Mouse (Mus musculus): ENCODE data around the gene Usp21. TPM values are rescaled to one million over a fixed set of nuclear protein-coding genes. Genes with fewer than 3 reads are reported as not detected.
A peak's percentile ranks its signal among the peaks of the same experiment; 100 is the strongest.
"Not testable (repeated sequence)": the region's sequence is repeated elsewhere in the genome, so short reads cannot be mapped to it uniquely, and the experiment has no call there.

Gene Usp21
- polyA plus RNA-seq, 1 experiment from 2014 or later: 59.1 TPM

DNA sequence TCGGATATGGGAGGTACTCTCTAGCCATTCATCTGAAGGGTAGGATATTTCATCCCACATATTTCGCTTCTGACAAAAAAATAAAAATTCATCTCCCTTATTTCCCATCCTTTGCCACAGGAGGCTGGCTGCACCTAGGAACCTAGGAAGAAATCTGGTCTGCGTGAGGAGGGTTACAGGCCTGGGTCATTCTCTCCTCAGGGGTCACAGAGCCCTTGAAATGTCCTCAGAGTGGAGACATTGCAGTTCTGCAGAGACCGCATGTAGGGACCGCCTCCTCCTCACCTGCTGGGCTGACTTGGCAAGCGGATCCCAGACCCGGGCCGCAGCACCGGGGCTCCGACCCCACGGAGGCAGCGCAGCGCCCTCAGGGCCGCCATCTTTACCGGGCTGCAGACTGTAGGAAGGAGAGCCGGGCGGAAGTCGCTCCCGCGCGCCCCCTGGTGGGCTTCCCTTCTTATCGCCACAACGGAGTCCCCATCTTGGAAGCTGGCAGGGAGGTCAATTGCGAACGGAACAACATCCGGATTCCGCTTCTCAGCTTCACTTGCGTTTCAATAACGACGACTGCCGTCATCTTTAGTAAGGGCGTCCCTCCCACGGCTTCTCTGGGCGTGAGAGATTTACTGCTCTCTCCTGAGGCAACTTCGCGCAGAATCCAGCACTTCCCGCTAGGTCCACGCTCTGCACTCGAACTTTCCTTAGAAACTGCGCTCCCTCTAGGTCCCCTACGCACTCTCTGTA is 40.9 kb downstream of the Usp21 start:
- H3K4me1 ChIP-seq (ENCODE audit: control insufficient read depth, insufficient read depth, low read length): peaks cover 33% of the 10 kb centered on the region
- WGBS: under 1% methylated on average over 41 of the region's 41 CpGs

DNA sequence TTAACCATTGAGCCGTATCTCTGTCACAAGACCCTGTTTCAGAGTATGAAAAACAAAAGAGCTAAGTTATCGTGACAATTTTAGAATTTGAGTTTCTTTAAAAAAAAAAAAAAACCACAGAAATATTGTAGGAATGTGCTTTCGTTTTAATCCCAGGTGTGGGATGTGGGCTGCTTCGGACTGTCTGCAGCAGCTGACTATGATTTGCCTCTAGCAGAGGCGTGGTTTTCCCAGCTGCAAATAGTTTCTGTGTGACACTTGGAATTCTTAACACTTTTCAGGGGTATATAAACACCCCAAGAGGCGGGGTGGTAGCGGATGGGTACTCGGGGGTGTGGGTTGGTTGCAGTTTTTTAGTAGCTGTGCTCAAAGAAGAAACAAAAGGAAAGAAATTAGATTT is 42.4 kb downstream of the Usp21 start:
- peaks cover 13% of the 10 kb centered on the region; the same call in 1 of the 2 replicates for H3K36me3 ChIP-seq (ENCODE audit: control insufficient read depth, insufficient read depth, low read length)
- H3K27me3 ChIP-seq (ENCODE audit: control insufficient read depth, insufficient read depth, low read length): no peaks in the 10 kb centered on the region
- no peak overlapping the region for H3K4me3 ChIP-seq (replicated peaks; ENCODE audit: low read length)
- H3K4me2 ChIP-seq (ENCODE audit: low read depth, low read length): peak overlapping the region; percentile 75; the same call in 1 of the 2 replicates
- H3K4me1 ChIP-seq (ENCODE audit: control insufficient read depth, insufficient read depth, low read length): peaks cover 30% of the 10 kb centered on the region
- WGBS: 81% methylated on average over 8 of the region's 8 CpGs
- ATAC-seq (ENCODE audit: insufficient read depth, low FRiP score): no peak
- H3K27ac ChIP-seq (ENCODE audit: low read length): no peak overlapping the region
- H3K9me3 ChIP-seq (replicated peaks; ENCODE audit: control insufficient read depth, low read length): no peaks in the 10 kb centered on the region
- H3K9ac ChIP-seq (ENCODE audit: low read length): no peak overlapping the region

More for the DNA sequence above, 40.9 kb downstream of the Usp21 start:
- H3K36me3 ChIP-seq (ENCODE audit: control insufficient read depth, insufficient read depth, low read length): 0 out of 2 replicates have a peak, but pooled peaks cover 10% of the 10 kb centered on the region
- H3K27me3 ChIP-seq (ENCODE audit: control insufficient read depth, insufficient read depth, low read length): no peaks in the 10 kb centered on the region
- H3K9me3 ChIP-seq (replicated peaks; ENCODE audit: control insufficient read depth, low read length): no peaks in the 10 kb centered on the region
- peak overlapping the region; percentile 97 for H3K9ac ChIP-seq (ENCODE audit: low read length)
- peak overlapping the region; percentile 83 for H3K4me3 ChIP-seq (replicated peaks; ENCODE audit: low read length)
- H3K4me2 ChIP-seq (ENCODE audit: low read depth, low read length): peak overlapping the region; percentile 75
- peak overlapping the region; percentile 97 for H3K27ac ChIP-seq (ENCODE audit: low read length)
- ATAC-seq (ENCODE audit: insufficient read depth, low FRiP score): peak; percentile 91

DNA sequence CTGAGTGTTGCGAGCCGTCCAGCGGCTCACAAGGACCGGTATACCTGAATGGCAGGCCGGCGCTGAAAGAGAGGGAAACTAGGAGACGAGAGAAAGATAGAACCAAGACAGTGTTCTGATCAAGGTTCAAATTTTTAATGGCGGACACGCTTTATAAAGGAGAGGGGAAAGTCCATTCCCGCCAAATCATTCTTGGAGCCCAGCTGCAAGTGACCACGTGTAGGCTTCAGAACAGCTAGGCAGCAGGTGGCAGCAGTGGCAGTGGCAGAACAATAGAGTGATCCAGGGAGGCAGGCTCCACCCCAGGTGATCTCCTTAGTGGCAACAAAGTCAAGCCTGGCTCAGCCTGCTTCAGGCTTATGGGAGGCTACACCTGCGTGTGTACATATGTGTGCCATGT is 45.8 kb downstream of the Usp21 start:
- H3K4me1 ChIP-seq (ENCODE audit: control insufficient read depth, insufficient read depth, low read length): peaks cover 12% of the 10 kb centered on the region
- H3K9me3 ChIP-seq (replicated peaks; ENCODE audit: control insufficient read depth, low read length); H3K27me3 ChIP-seq (ENCODE audit: control insufficient read depth, insufficient read depth, low read length); H3K4me2 ChIP-seq (ENCODE audit: low read depth, low read length); ATAC-seq (ENCODE audit: insufficient read depth, low FRiP score); H3K9ac ChIP-seq (ENCODE audit: low read length); H3K27ac ChIP-seq (ENCODE audit: low read length); H3K4me3 ChIP-seq (replicated peaks; ENCODE audit: low read length): not testable (repeated sequence)
- 79% methylated on average over 12 of the region's 12 CpGs for WGBS
- H3K36me3 ChIP-seq (ENCODE audit: control insufficient read depth, insufficient read depth, low read length): peaks cover 28% of the 10 kb centered on the region

DNA sequence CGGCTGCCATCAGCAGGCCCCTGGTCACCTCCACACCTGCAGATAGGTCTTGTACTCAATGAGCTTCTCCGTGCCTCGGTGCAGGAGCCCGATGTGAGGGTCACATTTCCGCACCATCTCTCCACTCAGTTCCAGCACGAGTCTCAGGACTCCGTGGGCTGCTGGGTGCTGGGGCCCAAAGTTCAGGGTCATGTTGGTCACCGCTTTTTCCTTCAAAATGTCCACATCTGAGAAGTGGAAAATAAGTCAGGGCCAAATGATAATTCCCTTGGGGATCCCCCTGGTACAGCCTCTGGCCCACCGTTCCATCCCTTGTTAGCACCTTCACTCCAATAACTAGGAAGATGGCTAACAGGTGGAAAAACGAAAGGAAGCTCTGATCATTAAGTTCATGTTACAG is 46.9 kb downstream of the Usp21 start:
- peaks cover 7% of the 10 kb centered on the region for H3K4me1 ChIP-seq (ENCODE audit: control insufficient read depth, insufficient read depth, low read length)
- H3K27me3 ChIP-seq (ENCODE audit: control insufficient read depth, insufficient read depth, low read length): no peaks in the 10 kb centered on the region
- H3K9me3 ChIP-seq (replicated peaks; ENCODE audit: control insufficient read depth, low read length): no peaks in the 10 kb centered on the region
- H3K27ac ChIP-seq (ENCODE audit: low read length): no peak overlapping the region
- no peak overlapping the region for H3K4me3 ChIP-seq (replicated peaks; ENCODE audit: low read length)
- no peak for ATAC-seq (ENCODE audit: insufficient read depth, low FRiP score)
- no peak overlapping the region for H3K4me2 ChIP-seq (ENCODE audit: low read depth, low read length)
- H3K36me3 ChIP-seq (ENCODE audit: control insufficient read depth, insufficient read depth, low read length): peaks cover 36% of the 10 kb centered on the region
- H3K9ac ChIP-seq (ENCODE audit: low read length): no peak overlapping the region
- WGBS: 92% methylated on average over 10 of the region's 10 CpGs

DNA sequence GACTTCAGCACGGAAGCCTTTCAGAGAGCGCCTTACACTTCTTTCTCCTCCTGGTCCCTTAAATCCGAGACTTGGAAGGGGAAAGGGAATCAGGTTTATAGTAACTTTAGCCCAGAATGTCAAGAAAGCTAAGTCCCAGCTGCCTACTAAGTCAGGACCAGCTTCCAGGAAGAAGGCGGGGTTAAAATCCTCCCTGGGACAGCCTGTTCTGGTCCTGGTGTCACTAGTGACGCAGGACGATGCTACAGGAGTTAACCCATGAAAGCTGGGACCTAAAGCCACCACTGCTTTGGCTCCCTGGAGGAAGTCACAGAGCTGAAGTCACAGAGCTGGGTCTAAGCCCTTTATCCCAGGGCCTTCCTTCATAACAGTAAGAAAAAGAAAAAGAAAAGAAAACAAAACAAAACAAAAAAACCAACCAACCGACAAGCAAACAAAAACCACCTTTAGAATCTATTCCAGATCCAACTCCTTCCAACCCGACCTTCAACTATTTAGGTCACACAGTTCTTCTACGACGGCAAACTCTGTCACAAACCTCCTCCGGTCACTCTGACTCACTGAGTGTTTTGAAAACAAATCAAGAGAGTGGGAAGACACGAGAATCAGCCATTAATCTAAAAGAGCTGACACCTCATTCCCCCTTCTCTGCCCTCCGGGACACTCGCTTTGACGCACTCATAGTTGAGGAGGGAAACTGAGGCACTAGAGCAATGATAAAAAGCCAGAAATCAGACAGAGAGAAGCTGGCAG is 47.6 kb downstream of the Usp21 start:
- ATAC-seq (ENCODE audit: insufficient read depth, low FRiP score): no peak
- WGBS: 58% methylated on average over 15 of the region's 15 CpGs
- Histone ChIP-seq H3K27me3 (ENCODE audit: control insufficient read depth, insufficient read depth, low read length) (no peaks in the 10 kb centered on the region), H3K27ac (ENCODE audit: low read length) (no peak overlapping the region), H3K9ac (ENCODE audit: low read length) (no peak overlapping the region), H3K4me1 (ENCODE audit: control insufficient read depth, insufficient read depth, low read length) (0 out of 2 replicates have a peak, but pooled peaks cover 2% of the 10 kb centered on the region), H3K36me3 (ENCODE audit: control insufficient read depth, insufficient read depth, low read length) (peaks cover 37% of the 10 kb centered on the region), H3K4me2 (ENCODE audit: low read depth, low read length) (no peak overlapping the region), H3K9me3 (replicated peaks; ENCODE audit: control insufficient read depth, low read length) (no peaks in the 10 kb centered on the region), H3K4me3 (replicated peaks; ENCODE audit: low read length) (no peak overlapping the region)

DNA sequence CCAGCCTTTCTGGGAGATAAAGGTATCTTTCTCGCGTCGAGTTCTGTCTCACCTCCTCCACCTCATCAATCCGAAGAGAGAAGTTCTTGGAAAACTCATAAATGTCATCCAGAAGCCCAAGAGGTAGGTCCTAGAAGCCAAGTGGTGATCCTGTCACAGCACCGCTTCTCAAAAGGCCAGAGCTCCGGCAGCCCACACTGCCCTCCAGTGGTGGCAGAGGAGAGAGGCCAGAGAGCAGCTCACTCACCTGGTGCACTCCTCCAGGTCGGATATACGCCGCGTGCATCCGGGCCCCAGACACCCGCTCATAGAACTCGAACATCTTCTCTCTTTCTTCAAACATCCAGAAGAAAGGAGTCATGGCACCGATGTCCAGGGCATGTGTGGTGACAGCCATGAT is 49.3 kb downstream of the Usp21 start:
- H3K4me1 ChIP-seq (ENCODE audit: control insufficient read depth, insufficient read depth, low read length): 0 out of 2 replicates have a peak, but pooled peaks cover 2% of the 10 kb centered on the region
- no peak overlapping the region for H3K9ac ChIP-seq (ENCODE audit: low read length)
- H3K4me2 ChIP-seq (ENCODE audit: low read depth, low read length): no peak overlapping the region
- peaks cover 41% of the 10 kb centered on the region for H3K36me3 ChIP-seq (ENCODE audit: control insufficient read depth, insufficient read depth, low read length)
- WGBS: 70% methylated on average over 14 of the region's 14 CpGs
- no peaks in the 10 kb centered on the region for H3K27me3 ChIP-seq (ENCODE audit: control insufficient read depth, insufficient read depth, low read length)
- H3K4me3 ChIP-seq (replicated peaks; ENCODE audit: low read length): no peak overlapping the region
- no peaks in the 10 kb centered on the region for H3K9me3 ChIP-seq (replicated peaks; ENCODE audit: control insufficient read depth, low read length)
- no peak for ATAC-seq (ENCODE audit: insufficient read depth, low FRiP score)
- no peak overlapping the region for H3K27ac ChIP-seq (ENCODE audit: low read length)

DNA sequence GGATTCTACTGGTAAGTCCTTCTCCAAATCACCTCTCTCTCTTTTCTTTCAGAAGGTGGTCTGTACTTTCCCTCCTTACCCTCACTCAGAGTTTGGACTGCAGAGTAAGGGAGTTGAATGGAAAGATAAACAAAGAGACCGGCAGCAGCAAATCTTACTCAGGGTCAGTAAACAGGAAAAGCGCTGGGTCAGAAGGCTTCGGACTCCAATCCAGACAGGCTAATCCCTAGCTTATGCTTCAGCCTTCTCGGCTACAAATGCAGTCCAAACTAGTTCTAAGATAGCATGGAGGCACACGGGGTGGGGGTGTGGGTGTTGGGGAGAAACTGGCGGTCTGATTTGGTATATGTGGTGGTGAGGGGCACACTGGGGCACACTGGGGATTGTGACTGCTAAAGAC is 50.4 kb downstream of the Usp21 start:
- no peak overlapping the region for H3K27ac ChIP-seq (ENCODE audit: low read length)
- H3K9ac ChIP-seq (ENCODE audit: low read length): no peak overlapping the region; the same call in 1 of the 2 replicates
- peaks cover 38% of the 10 kb centered on the region for H3K36me3 ChIP-seq (ENCODE audit: control insufficient read depth, insufficient read depth, low read length)
- H3K27me3 ChIP-seq (ENCODE audit: control insufficient read depth, insufficient read depth, low read length): no peaks in the 10 kb centered on the region
- H3K4me2 ChIP-seq (ENCODE audit: low read depth, low read length): no peak overlapping the region
- no peak; the same call in 1 of the 2 replicates for ATAC-seq (ENCODE audit: insufficient read depth, low FRiP score)
- H3K4me3 ChIP-seq (replicated peaks; ENCODE audit: low read length): no peak overlapping the region
- H3K4me1 ChIP-seq (ENCODE audit: control insufficient read depth, insufficient read depth, low read length): 0 out of 2 replicates have a peak, but pooled peaks cover 2% of the 10 kb centered on the region
- WGBS: 58% methylated on average over 6 of the region's 6 CpGs
- no peaks in the 10 kb centered on the region for H3K9me3 ChIP-seq (replicated peaks; ENCODE audit: control insufficient read depth, low read length)

DNA sequence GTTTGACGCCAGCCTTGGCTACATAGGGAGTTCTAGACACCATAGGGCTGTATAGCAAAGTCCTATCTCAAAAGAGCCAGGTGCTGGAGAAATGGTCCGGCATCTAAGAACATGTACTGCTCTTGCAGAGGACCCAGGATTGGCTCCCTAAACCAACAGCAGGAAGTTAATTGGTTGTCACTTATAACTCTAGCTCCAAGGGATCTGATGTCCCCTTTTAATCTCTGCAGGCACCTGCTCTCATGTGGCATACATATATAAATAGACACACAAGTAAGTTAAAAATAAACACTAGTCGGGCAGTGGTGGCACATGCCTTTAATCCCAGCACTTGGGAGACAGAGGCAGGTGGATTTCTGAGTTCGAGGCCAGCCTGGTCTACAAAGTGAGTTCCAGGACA is 52.0 kb downstream of the Usp21 start:
- peaks cover 37% of the 10 kb centered on the region for H3K36me3 ChIP-seq (ENCODE audit: control insufficient read depth, insufficient read depth, low read length)
- H3K27ac ChIP-seq (ENCODE audit: low read length): no peak overlapping the region
- no peaks in the 10 kb centered on the region for H3K27me3 ChIP-seq (ENCODE audit: control insufficient read depth, insufficient read depth, low read length)
- no peak for ATAC-seq (ENCODE audit: insufficient read depth, low FRiP score)
- 0 out of 2 replicates have a peak, but pooled peaks cover 2% of the 10 kb centered on the region for H3K4me1 ChIP-seq (ENCODE audit: control insufficient read depth, insufficient read depth, low read length)
- no peaks in the 10 kb centered on the region for H3K9me3 ChIP-seq (replicated peaks; ENCODE audit: control insufficient read depth, low read length)
- no peak overlapping the region for H3K4me2 ChIP-seq (ENCODE audit: low read depth, low read length)
- no peak overlapping the region for H3K4me3 ChIP-seq (replicated peaks; ENCODE audit: low read length)
- 76% methylated on average over 4 of the region's 4 CpGs for WGBS
- H3K9ac ChIP-seq (ENCODE audit: low read length): no peak overlapping the region

DNA sequence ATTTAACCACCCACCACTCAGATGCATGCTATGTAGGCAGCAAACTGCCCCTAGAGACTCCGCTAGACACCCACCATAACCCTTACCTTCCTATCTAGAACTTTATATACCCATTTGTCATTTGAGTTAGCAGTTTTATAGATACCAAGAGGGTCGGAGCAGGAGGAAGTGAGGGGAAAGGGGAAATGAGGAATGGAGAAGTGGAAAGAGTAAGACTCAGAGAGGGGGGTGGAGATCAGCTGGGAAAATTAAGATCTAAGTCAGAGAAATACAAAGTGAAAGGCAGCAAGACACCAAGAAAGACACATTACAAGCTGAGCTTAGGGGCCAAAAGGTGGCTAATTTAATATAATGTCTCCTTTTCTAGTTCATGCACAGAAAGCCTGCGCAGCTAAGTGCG is 53.3 kb downstream of the Usp21 start:
- peaks cover 36% of the 10 kb centered on the region for H3K36me3 ChIP-seq (ENCODE audit: control insufficient read depth, insufficient read depth, low read length)
- no peaks in the 10 kb centered on the region for H3K9me3 ChIP-seq (replicated peaks; ENCODE audit: control insufficient read depth, low read length)
- H3K4me3 ChIP-seq (replicated peaks; ENCODE audit: low read length): no peak overlapping the region
- H3K27me3 ChIP-seq (ENCODE audit: control insufficient read depth, insufficient read depth, low read length): no peaks in the 10 kb centered on the region
- 90% methylated on average over 4 of the region's 4 CpGs for WGBS
- no peaks in the 10 kb centered on the region for H3K4me1 ChIP-seq (ENCODE audit: control insufficient read depth, insufficient read depth, low read length)
- no peak overlapping the region for H3K4me2 ChIP-seq (ENCODE audit: low read depth, low read length)
- H3K27ac ChIP-seq (ENCODE audit: low read length): no peak overlapping the region
- no peak overlapping the region for H3K9ac ChIP-seq (ENCODE audit: low read length)
- ATAC-seq (ENCODE audit: insufficient read depth, low FRiP score): no peak
